Mouse (Mus musculus) gastrocnemius, adult 2 months (tissue): ENCODE results near the gene A4galt. TPM values are rescaled to one million over a fixed set of nuclear protein-coding genes. Genes with fewer than 3 reads are reported as not detected.

Source experiments
- DNase-seq: peaks from one replicate; pipeline ENCODE4 v3.0.0; 2022
- H3K27ac ChIP-seq: fragments of 200-600 bp; 2 replicates; pipeline ENCODE4 v1.8.1; 2022; ENCODE audit warnings: mild to moderate bottlenecking
- H3K4me3 ChIP-seq: fragments of 200-600 bp; 2 replicates; pipeline ENCODE4 v1.8.1; 2022; ENCODE audit warnings: mild to moderate bottlenecking, moderate library complexity
- CTCF ChIP-seq: fragments of 200-600 bp; IDR thresholded peaks from 2 replicates; pipeline ENCODE4 v1.8.1; 2022; ENCODE audit warnings: antibody characterized with exemption, mild to moderate bottlenecking, moderate library complexity
- intact Hi-C: fragments of 180-260 bp; cut with DNase I; formaldehyde crosslinking; loops from one replicate; pipeline ENCODE4 v1.15.1; 2025
- total RNA-seq, 2 experiments: library from RNA; stranded (reverse); gene quantifications; 2 replicates each; pipeline ENCODE4 v1.2.3; 2021

Gene A4galt
- total RNA-seq, 2 experiments from 2014 or later = 2.8 to 4.0 TPM

GRCm38 (mm10) chr15:83209719-83210118 is 41.9 kb downstream of the A4galt start:
- no peak for DNase-seq
- Histone ChIP-seq H3K27ac (peak overlapping the region; percentile 46), H3K4me3 (peak overlapping the region; percentile 64)
- TF ChIP-seq CTCF = no peak
- intact Hi-C loops = loop anchor here (5.0 kb wide), 6 partner anchors 43 to 397 kb away; partner anchors contain the start of genes A4galt and Serhl

DNA sequence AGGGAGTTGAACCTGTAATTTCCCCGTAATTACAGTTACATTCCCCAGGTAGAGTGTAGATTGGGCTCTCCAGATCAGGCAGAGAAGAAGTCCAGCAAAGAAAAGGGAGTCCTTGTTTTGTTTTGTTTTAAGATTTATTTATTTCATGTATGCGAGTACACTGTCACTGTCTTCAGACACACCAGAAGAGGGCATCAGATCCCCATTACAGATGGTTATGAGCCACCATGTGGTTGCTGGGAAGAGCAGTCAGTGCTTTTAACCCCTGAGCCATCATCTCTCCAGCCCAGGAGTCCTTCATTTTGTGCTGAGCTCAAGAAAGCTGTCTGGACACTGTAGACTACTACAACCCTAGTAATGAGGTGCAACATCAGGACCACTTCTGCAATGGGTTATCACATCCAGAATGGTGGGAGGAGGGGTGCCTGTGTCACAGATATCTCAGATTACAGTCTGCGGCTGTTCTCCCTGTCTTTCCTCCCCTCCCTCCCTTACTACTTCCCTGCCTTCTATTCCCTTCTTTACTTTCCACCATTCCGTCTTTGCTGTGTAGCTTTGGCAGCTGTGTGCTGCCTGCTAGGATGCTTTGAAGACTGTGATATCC is 42.4 kb downstream of the A4galt start:
- DNase-seq = no peak
- TF ChIP-seq CTCF = peak; percentile 31
- Histone ChIP-seq H3K4me3 (peak overlapping the region; percentile 64), H3K27ac (peak overlapping the region; percentile 46; the same call in 1 of the 2 replicates)
- intact Hi-C loops = loop anchor here (5.0 kb wide), 3 partner anchors 52 to 397 kb away; partner anchors contain the start of gene Serhl

DNA sequence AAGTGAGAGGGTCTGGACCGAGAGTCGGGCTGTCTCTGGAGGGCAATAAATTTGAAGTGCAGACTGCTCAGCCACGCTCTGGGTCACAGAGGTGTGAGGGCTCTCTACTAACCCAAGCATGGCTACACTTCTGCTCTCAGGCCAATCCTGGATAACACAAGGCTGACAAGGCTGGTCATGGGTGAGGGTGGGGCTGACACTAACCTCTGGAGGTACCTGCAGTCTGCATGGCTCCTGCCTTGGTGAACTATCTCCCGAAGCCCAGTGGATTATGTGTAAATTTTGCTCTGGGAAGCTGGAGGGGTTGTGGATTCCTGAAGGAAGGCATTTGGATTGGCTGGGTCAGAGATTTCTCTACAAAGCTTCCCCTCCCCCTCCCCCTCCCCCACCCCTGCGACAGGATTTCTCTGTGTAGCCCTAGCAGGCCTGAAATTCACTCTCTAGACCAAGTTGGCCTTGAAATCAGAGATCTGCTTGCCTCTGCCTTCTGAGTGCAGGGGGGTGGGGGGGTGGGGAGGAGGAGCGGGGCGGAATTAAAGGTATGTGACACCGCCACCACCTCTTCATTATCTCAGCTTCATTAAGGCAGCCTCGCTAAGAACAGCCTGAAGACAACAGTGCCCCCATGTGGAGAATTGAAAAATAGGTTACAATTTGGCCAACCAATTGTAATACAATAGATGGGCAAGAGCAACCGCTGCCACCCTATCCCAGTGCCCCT is 46.7 kb downstream of the A4galt start:
- Histone ChIP-seq H3K27ac (no peak overlapping the region), H3K4me3 (peak overlapping the region; percentile 47)
- intact Hi-C loops = loop anchor here (5.0 kb wide), 3 partner anchors 48 to 393 kb away; partner anchors contain the start of gene Serhl
- peak; percentile 88 for TF ChIP-seq CTCF
- no peak for DNase-seq

- no peak for DNase-seq
- intact Hi-C loops = no loop called here
- no peak for TF ChIP-seq CTCF
- no peak overlapping the region for H3K4me3 ChIP-seq
- no peak overlapping the region for H3K27ac ChIP-seq
Observed at GRCm38 (mm10) chr15:83202412-83202811, 49.2 kb downstream of the A4galt start.

GRCm38 (mm10) chr15:83193413-83193812 is 58.2 kb downstream of the A4galt start:
- Histone ChIP-seq H3K27ac (no peak overlapping the region), H3K4me3 (no peak overlapping the region)
- no peak for TF ChIP-seq CTCF
- no peak for DNase-seq
- intact Hi-C loops = no loop called here

- Histone ChIP-seq H3K4me3 (no peak overlapping the region), H3K27ac (peak overlapping the region; percentile 51)
- intact Hi-C loops = no loop called here
- TF ChIP-seq CTCF = no peak
- no peak for DNase-seq
Observed at GRCm38 (mm10) chr15:83182351-83182750, 69.2 kb downstream of the A4galt start.

DNA sequence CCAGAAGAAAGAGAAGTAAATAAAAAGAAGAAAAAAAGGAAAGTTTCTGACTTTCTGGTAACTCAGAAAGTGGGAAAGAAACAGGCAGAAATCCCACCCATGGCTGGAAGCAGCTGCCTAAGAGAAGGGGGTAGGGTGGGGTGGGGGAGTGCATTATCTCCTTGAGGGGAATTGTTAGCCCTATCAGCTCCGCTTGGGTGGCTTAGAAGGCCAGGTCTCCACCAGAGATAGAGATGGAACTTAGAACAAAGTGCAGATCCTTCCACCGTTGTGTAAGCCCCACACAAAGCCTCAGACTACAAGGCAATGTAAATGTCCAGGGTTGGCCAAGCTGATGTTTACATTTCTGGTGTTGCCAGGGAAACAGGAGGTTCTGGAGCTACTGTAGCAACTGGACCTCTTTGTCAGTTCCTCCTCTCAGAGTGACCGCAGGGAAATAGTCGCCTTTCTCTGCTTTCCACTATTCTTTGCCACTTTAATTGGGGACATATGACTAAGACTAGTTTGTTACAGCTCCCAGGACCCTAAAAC is 69.7 kb downstream of the A4galt start:
- no peak for DNase-seq
- intact Hi-C loops = no loop called here
- TF ChIP-seq CTCF = no peak
- H3K27ac ChIP-seq = peak overlapping the region; percentile 49
- H3K4me3 ChIP-seq = no peak overlapping the region

DNA sequence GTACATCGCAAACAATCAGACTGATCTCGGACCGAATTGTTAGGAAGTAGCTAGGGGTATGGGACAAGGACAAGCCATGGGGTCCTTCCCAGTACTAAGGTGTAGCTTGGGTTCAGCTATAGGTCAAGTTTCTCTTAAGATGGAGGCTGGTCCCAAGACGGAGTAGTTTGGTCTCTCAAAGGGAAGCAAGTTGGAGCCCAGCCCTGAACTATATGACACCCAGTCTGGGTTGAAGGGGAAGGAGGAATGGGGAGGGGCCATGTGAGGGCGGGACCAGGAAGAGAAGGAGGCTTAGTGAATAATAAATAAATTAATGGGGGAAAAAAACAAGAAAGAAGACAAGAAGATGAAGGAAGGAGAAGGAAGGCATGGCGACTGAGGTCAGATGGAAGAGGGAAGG is 71.6 kb downstream of the A4galt start:
- Histone ChIP-seq H3K27ac (no peak overlapping the region), H3K4me3 (no peak overlapping the region)
- DNase-seq = no peak
- TF ChIP-seq CTCF = no peak
- intact Hi-C loops = no loop called here

Other genes starting within 250 kb of the A4galt start
- under 1 TPM; 0.41 to 0.98 TPM for gene Nfam1, start 218.5 kb downstream of the A4galt start, total RNA-seq
- 10 to 100 TPM; 22.8 to 29.1 TPM for gene Serhl, start 162.3 kb downstream of the A4galt start, total RNA-seq
- gene Rrp7a, start 129.0 kb downstream of the A4galt start, total RNA-seq = 10 to 100 TPM; 34.3 to 41.3 TPM
- 10 to 100 TPM; 16.0 to 16.3 TPM for gene Poldip3, start 102.4 kb downstream of the A4galt start, total RNA-seq
- 10 to 100 TPM; 39.2 to 43.1 TPM for gene Cyb5r3, start 79.2 kb downstream of the A4galt start, total RNA-seq
- 1 to 10 TPM; 6.0 to 6.7 TPM for gene Arfgap3, start 98.5 kb upstream of the A4galt start, total RNA-seq
- 10 to 100 TPM; 43.7 to 70.1 TPM for gene Pacsin2, start 212.8 kb upstream of the A4galt start, total RNA-seq